Mouse (Mus musculus): ENCODE data around the gene Atrnl1. TPM values are rescaled to one million over a fixed set of nuclear protein-coding genes. Genes with fewer than 3 reads are reported as not detected.
A peak's percentile ranks its signal among the peaks of the same experiment; 100 is the strongest.

The Atrnl1 gene
- polyA plus RNA-seq, 1 experiment from 2014 or later: 5.0 TPM

- Histone ChIP-seq H3K9me3 (ENCODE audit: control insufficient read depth, low read length) (no peaks in the 10 kb centered on the region), H3K4me2 (ENCODE audit: low read depth, low read length, severe bottlenecking) (no peak overlapping the region), H3K9ac (ENCODE audit: low read length) (no peak overlapping the region), H3K27me3 (ENCODE audit: control insufficient read depth, insufficient read depth, low read length) (peaks cover 16% of the 10 kb centered on the region), H3K27ac (ENCODE audit: low read depth, low read length) (no peak overlapping the region), H3K4me1 (replicated peaks; ENCODE audit: control insufficient read depth, insufficient read depth, low read length) (peaks cover 9% of the 10 kb centered on the region), H3K36me3 (ENCODE audit: control insufficient read depth, insufficient read depth, low read length) (no peaks in the 10 kb centered on the region), H3K4me3 (ENCODE audit: low read depth, low read length) (no peak overlapping the region)
- WGBS: 91% methylated on average over 6 of the region's 6 CpGs
- no peak for DNase-seq (ENCODE audit: low spot score)
- ATAC-seq (replicated peaks; ENCODE audit: low FRiP score): no peak
Measured at GRCm38 (mm10) chr19:58111291-58111690, 500.5 kb downstream of the Atrnl1 start.

- 42% methylated on average over 5 of the region's 5 CpGs for WGBS
- Histone ChIP-seq H3K4me1 (replicated peaks; ENCODE audit: control insufficient read depth, insufficient read depth, low read length) (peaks cover 9% of the 10 kb centered on the region), H3K9ac (ENCODE audit: low read length) (no peak overlapping the region), H3K27ac (ENCODE audit: low read depth, low read length) (no peak overlapping the region), H3K4me2 (ENCODE audit: low read depth, low read length, severe bottlenecking) (no peak overlapping the region), H3K27me3 (ENCODE audit: control insufficient read depth, insufficient read depth, low read length) (peaks cover 11% of the 10 kb centered on the region), H3K36me3 (ENCODE audit: control insufficient read depth, insufficient read depth, low read length) (no peaks in the 10 kb centered on the region), H3K9me3 (ENCODE audit: control insufficient read depth, low read length) (no peaks in the 10 kb centered on the region), H3K4me3 (ENCODE audit: low read depth, low read length) (no peak overlapping the region)
- DNase-seq (ENCODE audit: low spot score) (no peak), ATAC-seq (replicated peaks; ENCODE audit: low FRiP score) (no peak)
Measured at GRCm38 (mm10) chr19:58112151-58112550, 501.3 kb downstream of the Atrnl1 start.

- no peaks in the 10 kb centered on the region for H3K9me3 ChIP-seq (ENCODE audit: control insufficient read depth, low read length)
- H3K4me2 ChIP-seq (ENCODE audit: low read depth, low read length, severe bottlenecking): no peak overlapping the region
- H3K36me3 ChIP-seq (ENCODE audit: control insufficient read depth, insufficient read depth, low read length): no peaks in the 10 kb centered on the region
- H3K9ac ChIP-seq (ENCODE audit: low read length): no peak overlapping the region
- no peak overlapping the region for H3K27ac ChIP-seq (ENCODE audit: low read depth, low read length)
- H3K27me3 ChIP-seq (ENCODE audit: control insufficient read depth, insufficient read depth, low read length): peaks cover 11% of the 10 kb centered on the region
- H3K4me3 ChIP-seq (ENCODE audit: low read depth, low read length): no peak overlapping the region
- ATAC-seq (replicated peaks; ENCODE audit: low FRiP score): peak; percentile 94
- no peak for DNase-seq (ENCODE audit: low spot score)
- WGBS: 69% methylated on average over 5 of the region's 5 CpGs
- H3K4me1 ChIP-seq (replicated peaks; ENCODE audit: control insufficient read depth, insufficient read depth, low read length): peaks cover 5% of the 10 kb centered on the region; the same call in 1 of the 2 replicates
Measured at GRCm38 (mm10) chr19:58113092-58113731, 502.4 kb downstream of the Atrnl1 start.

GRCm38 (mm10) chr19:58117595-58117994, 506.8 kb downstream of the Atrnl1 start:
- no peaks in the 10 kb centered on the region for H3K36me3 ChIP-seq (ENCODE audit: control insufficient read depth, insufficient read depth, low read length)
- no peak for ATAC-seq (replicated peaks; ENCODE audit: low FRiP score)
- 89% methylated on average over 6 of the region's 6 CpGs for WGBS
- no peak overlapping the region for H3K4me2 ChIP-seq (ENCODE audit: low read depth, low read length, severe bottlenecking)
- no peak overlapping the region for H3K4me3 ChIP-seq (ENCODE audit: low read depth, low read length)
- no peaks in the 10 kb centered on the region for H3K27me3 ChIP-seq (ENCODE audit: control insufficient read depth, insufficient read depth, low read length)
- no peak overlapping the region for H3K9ac ChIP-seq (ENCODE audit: low read length)
- no peak for DNase-seq (ENCODE audit: low spot score)
- no peak overlapping the region for H3K27ac ChIP-seq (ENCODE audit: low read depth, low read length)
- H3K4me1 ChIP-seq (replicated peaks; ENCODE audit: control insufficient read depth, insufficient read depth, low read length): no peaks in the 10 kb centered on the region
- no peaks in the 10 kb centered on the region for H3K9me3 ChIP-seq (ENCODE audit: control insufficient read depth, low read length)

- no peak for ATAC-seq (replicated peaks; ENCODE audit: low FRiP score)
- no peaks in the 10 kb centered on the region for H3K4me1 ChIP-seq (replicated peaks; ENCODE audit: control insufficient read depth, insufficient read depth, low read length)
- WGBS: 89% methylated on average over 19 of the region's 19 CpGs
- no peak overlapping the region for H3K4me2 ChIP-seq (ENCODE audit: low read depth, low read length, severe bottlenecking)
- no peaks in the 10 kb centered on the region for H3K9me3 ChIP-seq (ENCODE audit: control insufficient read depth, low read length)
- DNase-seq (ENCODE audit: low spot score): no peak
- no peaks in the 10 kb centered on the region for H3K36me3 ChIP-seq (ENCODE audit: control insufficient read depth, insufficient read depth, low read length)
- H3K4me3 ChIP-seq (ENCODE audit: low read depth, low read length): no peak overlapping the region
- no peak overlapping the region for H3K27ac ChIP-seq (ENCODE audit: low read depth, low read length)
- no peak overlapping the region for H3K9ac ChIP-seq (ENCODE audit: low read length)
- no peaks in the 10 kb centered on the region for H3K27me3 ChIP-seq (ENCODE audit: control insufficient read depth, insufficient read depth, low read length)
Measured at GRCm38 (mm10) chr19:58118141-58118835, 507.5 kb downstream of the Atrnl1 start.

GRCm38 (mm10) chr19:58118864-58119263, 508.0 kb downstream of the Atrnl1 start:
- 90% methylated on average over 11 of the region's 11 CpGs for WGBS
- Histone ChIP-seq H3K4me1 (replicated peaks; ENCODE audit: control insufficient read depth, insufficient read depth, low read length) (no peaks in the 10 kb centered on the region), H3K4me2 (ENCODE audit: low read depth, low read length, severe bottlenecking) (no peak overlapping the region), H3K9me3 (ENCODE audit: control insufficient read depth, low read length) (no peaks in the 10 kb centered on the region), H3K27me3 (ENCODE audit: control insufficient read depth, insufficient read depth, low read length) (no peaks in the 10 kb centered on the region), H3K27ac (ENCODE audit: low read depth, low read length) (no peak overlapping the region), H3K4me3 (ENCODE audit: low read depth, low read length) (no peak overlapping the region), H3K36me3 (ENCODE audit: control insufficient read depth, insufficient read depth, low read length) (no peaks in the 10 kb centered on the region), H3K9ac (ENCODE audit: low read length) (no peak overlapping the region)
- DNase-seq (ENCODE audit: low spot score): no peak
- ATAC-seq (replicated peaks; ENCODE audit: low FRiP score): no peak

GRCm38 (mm10) chr19:58119681-58120173, 508.9 kb downstream of the Atrnl1 start:
- H3K9me3 ChIP-seq (ENCODE audit: control insufficient read depth, low read length): no peaks in the 10 kb centered on the region
- no peak for ATAC-seq (replicated peaks; ENCODE audit: low FRiP score)
- H3K27ac ChIP-seq (ENCODE audit: low read depth, low read length): no peak overlapping the region
- H3K9ac ChIP-seq (ENCODE audit: low read length): no peak overlapping the region
- no peaks in the 10 kb centered on the region for H3K36me3 ChIP-seq (ENCODE audit: control insufficient read depth, insufficient read depth, low read length)
- no peaks in the 10 kb centered on the region for H3K4me1 ChIP-seq (replicated peaks; ENCODE audit: control insufficient read depth, insufficient read depth, low read length)
- H3K27me3 ChIP-seq (ENCODE audit: control insufficient read depth, insufficient read depth, low read length): no peaks in the 10 kb centered on the region
- H3K4me3 ChIP-seq (ENCODE audit: low read depth, low read length): no peak overlapping the region
- 80% methylated on average over 13 of the region's 13 CpGs for WGBS
- no peak overlapping the region for H3K4me2 ChIP-seq (ENCODE audit: low read depth, low read length, severe bottlenecking)
- no peak for DNase-seq (ENCODE audit: low spot score)

GRCm38 (mm10) chr19:58120661-58121060, 509.8 kb downstream of the Atrnl1 start:
- DNase-seq (ENCODE audit: low spot score) (no peak), ATAC-seq (replicated peaks; ENCODE audit: low FRiP score) (no peak)
- no peaks in the 10 kb centered on the region for H3K4me1 ChIP-seq (replicated peaks; ENCODE audit: control insufficient read depth, insufficient read depth, low read length)
- H3K27ac ChIP-seq (ENCODE audit: low read depth, low read length): no peak overlapping the region
- no peaks in the 10 kb centered on the region for H3K36me3 ChIP-seq (ENCODE audit: control insufficient read depth, insufficient read depth, low read length)
- 87% methylated on average over 9 of the region's 9 CpGs for WGBS
- H3K9me3 ChIP-seq (ENCODE audit: control insufficient read depth, low read length): no peaks in the 10 kb centered on the region
- no peak overlapping the region for H3K4me2 ChIP-seq (ENCODE audit: low read depth, low read length, severe bottlenecking)
- H3K9ac ChIP-seq (ENCODE audit: low read length): no peak overlapping the region
- H3K27me3 ChIP-seq (ENCODE audit: control insufficient read depth, insufficient read depth, low read length): no peaks in the 10 kb centered on the region
- no peak overlapping the region for H3K4me3 ChIP-seq (ENCODE audit: low read depth, low read length)

GRCm38 (mm10) chr19:58121628-58122027, 510.8 kb downstream of the Atrnl1 start:
- 74% methylated on average over 6 of the region's 6 CpGs for WGBS
- Histone ChIP-seq H3K9ac (ENCODE audit: low read length) (no peak overlapping the region), H3K27me3 (ENCODE audit: control insufficient read depth, insufficient read depth, low read length) (no peaks in the 10 kb centered on the region), H3K4me1 (replicated peaks; ENCODE audit: control insufficient read depth, insufficient read depth, low read length) (no peaks in the 10 kb centered on the region), H3K36me3 (ENCODE audit: control insufficient read depth, insufficient read depth, low read length) (no peaks in the 10 kb centered on the region), H3K27ac (ENCODE audit: low read depth, low read length) (no peak overlapping the region), H3K9me3 (ENCODE audit: control insufficient read depth, low read length) (no peaks in the 10 kb centered on the region), H3K4me2 (ENCODE audit: low read depth, low read length, severe bottlenecking) (no peak overlapping the region), H3K4me3 (ENCODE audit: low read depth, low read length) (no peak overlapping the region)
- DNase-seq (ENCODE audit: low spot score) (no peak), ATAC-seq (replicated peaks; ENCODE audit: low FRiP score) (no peak)

All from forebrain, embryonic 11.5 days (tissue).